Mouse (Mus musculus) brain, embryonic 14.5 days (tissue): ENCODE measurements at regions not wholly inside any gene's neighbourhood (a gene's known extent, or its start where the extent isn't known, plus 50 kb on each side); places are given as distances from the start of the nearest gene placed in this dataset.

ENCODE experiments used
- DNase-seq: peaks from one replicate; pipeline ENCODE4 v3.0.0-alpha.2; 2011; ENCODE audit warnings: low read depth
- CTCF ChIP-seq: fragments of 200-500 bp; IDR thresholded peaks from 2 replicates; pipeline ENCODE4 v1.5.1; 2012; ENCODE audit warnings: inconsistent platforms, mild to moderate bottlenecking, moderate library complexity, borderline replicate concordance; ENCODE audit not compliant: insufficient read depth, insufficient read length; ENCODE audit errors: extremely low read depth
- POLR2A ChIP-seq: fragments of 200-500 bp; IDR thresholded peaks from 2 replicates; pipeline ENCODE4 v1.6.1; 2012; ENCODE audit warnings: mild to moderate bottlenecking, inconsistent platforms, borderline replicate concordance; ENCODE audit not compliant: poor library complexity, insufficient read depth, insufficient read length, severe bottlenecking; ENCODE audit errors: extremely low read depth

GRCm38 (mm10) chr2:148622216-148622615 lies 50.2 kb upstream of the Nxt1 start:
- DNase-seq, result no peak
- TF ChIP-seq POLR2A, result no peak
- TF ChIP-seq CTCF, result no peak

GRCm38 (mm10) chr2:148611911-148612310 lies 60.5 kb upstream of the Nxt1 start:
- no peak for TF ChIP-seq CTCF

GRCm38 (mm10) chr2:148605425-148605930 lies 66.9 kb upstream of the Nxt1 start:
- TF ChIP-seq CTCF (no peak), POLR2A (no peak)
- no peak for DNase-seq

More at GRCm38 (mm10) chr2:148611911-148612310, 60.5 kb upstream of the Nxt1 start:
- no peak for DNase-seq

GRCm38 (mm10) chr2:148603951-148604350 lies 68.5 kb upstream of the Nxt1 start:
- DNase-seq, result no peak
- TF ChIP-seq POLR2A (no peak), CTCF (no peak)

- no peak for TF ChIP-seq CTCF
- no peak for TF ChIP-seq POLR2A
- no peak for DNase-seq
Measured at GRCm38 (mm10) chr2:148603315-148603714, 69.1 kb upstream of the Nxt1 start.

- no peak for TF ChIP-seq POLR2A
- TF ChIP-seq CTCF, result no peak
- peak; percentile 45 for DNase-seq
Measured at GRCm38 (mm10) chr2:148599498-148599897, 72.9 kb upstream of the Nxt1 start.

- DNase-seq, result no peak
- no peak for TF ChIP-seq CTCF
- no peak for TF ChIP-seq POLR2A
Measured at GRCm38 (mm10) chr2:148596966-148597365, 75.4 kb upstream of the Nxt1 start.

GRCm38 (mm10) chr2:148585721-148586335 lies 86.6 kb upstream of the Nxt1 start:
- no peak for DNase-seq
- TF ChIP-seq CTCF (no peak), POLR2A (no peak)

GRCm38 (mm10) chr2:148582208-148582607 lies 90.2 kb upstream of the Nxt1 start:
- DNase-seq, result no peak

GRCm38 (mm10) chr2:148581666-148582065 lies 90.7 kb upstream of the Nxt1 start:
- no peak for DNase-seq
- TF ChIP-seq CTCF (no peak), POLR2A (no peak)

More at GRCm38 (mm10) chr2:148582208-148582607, 90.2 kb upstream of the Nxt1 start:
- TF ChIP-seq POLR2A, result no peak
- TF ChIP-seq CTCF, result no peak

- DNase-seq, result peak; percentile 68
- TF ChIP-seq POLR2A (no peak), CTCF (peak; percentile 62; the same call in 1 of the 2 replicates)
Measured at GRCm38 (mm10) chr2:148580286-148580966, 92.0 kb upstream of the Nxt1 start.

- TF ChIP-seq POLR2A (no peak), CTCF (no peak)
- no peak for DNase-seq
Measured at GRCm38 (mm10) chr2:148579564-148579963, 92.8 kb upstream of the Nxt1 start.

- no peak for DNase-seq
- TF ChIP-seq POLR2A (no peak), CTCF (no peak)
Measured at GRCm38 (mm10) chr2:148579027-148579426, 93.4 kb upstream of the Nxt1 start.

GRCm38 (mm10) chr2:148578176-148578575 lies 94.2 kb upstream of the Nxt1 start:
- TF ChIP-seq CTCF (no peak), POLR2A (no peak)
- DNase-seq, result no peak
